Mouse (Mus musculus) midbrain, embryonic 15.5 days (tissue): ENCODE measurements around the gene Plbd1. TPM values are rescaled to one million over a fixed set of nuclear protein-coding genes. Genes with fewer than 3 reads are reported as not detected.

Experiments used
- ATAC-seq: fragments of 200-750 bp; cut with Nextera tagmentation; replicated peaks from 2 replicates; pipeline ENCODE4 v1.8.0; 2017; ENCODE audit warnings: moderate TSS enrichment
- H3K27ac ChIP-seq: fragments of 300-500 bp; sonication (generic); 2 replicates; pipeline ENCODE4 v1.5.1; 2015; ENCODE audit warnings: mild to moderate bottlenecking, inconsistent platforms
- H3K27me3 ChIP-seq: fragments of 300-500 bp; sonication (generic); replicated peaks from 2 replicates; pipeline ENCODE4 v1.6.1; 2015; ENCODE audit warnings: inconsistent platforms
- H3K36me3 ChIP-seq: fragments of 300-500 bp; sonication (generic); replicated peaks from 2 replicates; pipeline ENCODE4 v1.6.1; 2015; ENCODE audit warnings: inconsistent platforms
- H3K4me1 ChIP-seq: fragments of 300-500 bp; sonication (generic); 2 replicates; pipeline ENCODE4 v1.6.1; 2015; ENCODE audit warnings: inconsistent platforms
- H3K4me2 ChIP-seq: fragments of 300-500 bp; sonication (generic); 2 replicates; pipeline ENCODE4 v1.6.1; 2015; ENCODE audit warnings: inconsistent platforms, mild to moderate bottlenecking, moderate library complexity
- H3K4me3 ChIP-seq: fragments of 300-500 bp; sonication (generic); 2 replicates; pipeline ENCODE4 v1.5.1; 2015; ENCODE audit warnings: mild to moderate bottlenecking, inconsistent platforms
- H3K9ac ChIP-seq: fragments of 300-500 bp; sonication (generic); 2 replicates; pipeline ENCODE4 v1.6.1; 2015; ENCODE audit warnings: mild to moderate bottlenecking, inconsistent platforms
- H3K9me3 ChIP-seq: fragments of 300-500 bp; sonication (generic); 2 replicates; pipeline ENCODE4 v1.6.1; 2016; ENCODE audit warnings: inconsistent platforms
- WGBS: fragments of 180-500 bp; shearing (Covaris S2); methylation state at CpG from one replicate; pipeline ENCODE4 v1.1.7; 2015; ENCODE audit warnings: mixed read lengths; 5-methylcytosine and 5-hydroxymethylcytosine counted together
- polyA plus RNA-seq: library from polyadenylated mRNA; unstranded; fragments of >200 nt; fragmentation: Nextera tagmentation; extraction: Ambion mirVana; gene quantifications from 2 replicates; pipeline ENCODE4 v1.2.1, GENCODE M21; 2015

Gene Plbd1
- 0.43 and 0.48 TPM in 2 replicates for polyA plus RNA-seq

DNA sequence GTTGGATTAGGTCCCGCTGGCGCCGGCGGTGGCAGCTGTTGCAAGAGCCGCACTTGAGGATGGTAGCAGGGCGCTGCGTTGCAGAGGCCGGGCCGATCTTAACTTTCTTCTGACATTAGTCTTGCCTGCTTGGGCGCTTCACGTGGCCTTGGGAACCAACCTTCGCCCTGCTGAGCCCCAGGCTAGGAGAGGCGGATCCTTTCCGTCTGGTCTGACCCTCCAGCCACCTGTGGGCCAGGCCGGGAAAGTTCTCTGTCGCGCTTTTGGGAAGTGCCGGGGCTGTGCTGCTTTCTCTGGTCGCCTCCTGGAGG, at the start of gene Plbd1:
Gene Plbd1, minus strand, starts transcription at position 223 of the 311 bp plus-strand sequence.
- Histone ChIP-seq H3K4me3 (peak within 1 kb of the TSS; percentile 20), H3K4me2 (peak within 1 kb of the TSS; percentile 40), H3K9me3 (no peaks in the 10 kb centered on the region), H3K36me3 (no peaks in the 10 kb centered on the region), H3K27ac (no peak within 1 kb of the TSS), H3K9ac (no peak within 1 kb of the TSS), H3K27me3 (peaks cover 26% of the 10 kb centered on the region), H3K4me1 (peaks cover 8% of the 10 kb centered on the region)
- ATAC-seq = no peak
- 2% methylated on average over 19 of the region's 19 CpGs for WGBS

DNA sequence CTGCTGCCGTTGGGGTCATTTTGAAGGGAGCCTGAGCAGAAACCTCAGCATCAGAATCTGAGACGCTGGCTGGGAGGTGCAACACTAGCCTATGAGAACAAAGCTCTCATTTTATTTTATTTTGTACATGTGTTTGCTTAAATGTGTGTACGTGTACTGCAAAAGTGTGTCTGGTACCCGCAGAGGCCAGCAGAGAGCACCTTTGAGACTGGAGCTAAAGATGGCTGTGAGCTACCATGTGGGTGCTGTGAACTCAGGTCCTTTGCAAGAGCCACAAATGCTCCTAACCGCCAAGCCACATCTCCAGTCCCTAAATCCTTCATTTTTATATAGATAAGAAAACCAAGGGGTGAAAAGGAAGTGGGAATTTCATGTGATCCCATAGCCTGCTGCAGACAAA, 48.7 kb upstream of the Plbd1 start:
- H3K4me1 ChIP-seq = no peaks in the 10 kb centered on the region
- 91% methylated on average over 5 of the region's 5 CpGs for WGBS
- no peak for ATAC-seq
- no peaks in the 10 kb centered on the region for H3K9me3 ChIP-seq
- H3K27ac ChIP-seq = no peak overlapping the region
- no peak overlapping the region for H3K9ac ChIP-seq
- H3K4me3 ChIP-seq = no peak overlapping the region
- no peaks in the 10 kb centered on the region for H3K36me3 ChIP-seq
- no peaks in the 10 kb centered on the region for H3K27me3 ChIP-seq
- H3K4me2 ChIP-seq = no peak overlapping the region

DNA sequence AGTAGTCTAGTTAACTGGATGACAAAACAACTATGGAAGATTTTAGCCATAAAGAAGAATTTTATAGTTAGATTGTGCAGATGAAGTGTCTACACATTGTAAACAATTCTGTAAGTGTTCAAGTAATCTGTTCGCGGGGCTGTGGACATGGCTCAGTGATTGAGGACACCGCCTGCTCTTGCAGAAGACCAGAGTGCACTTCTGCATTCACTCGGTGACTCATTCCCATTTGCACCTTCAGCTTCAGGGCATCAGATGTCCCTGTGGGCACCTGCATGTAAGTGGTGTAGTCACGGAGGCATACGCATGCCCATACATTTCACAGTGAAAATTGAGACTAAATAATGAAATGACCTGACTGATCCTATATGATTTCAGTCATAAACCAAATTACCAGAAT, 46.9 kb upstream of the Plbd1 start:
- H3K4me1 ChIP-seq = no peaks in the 10 kb centered on the region
- no peak for ATAC-seq
- no peak overlapping the region for H3K9ac ChIP-seq
- 91% methylated on average over 6 of the region's 6 CpGs for WGBS
- H3K27ac ChIP-seq = no peak overlapping the region
- no peak overlapping the region for H3K4me3 ChIP-seq
- no peak overlapping the region for H3K4me2 ChIP-seq
- H3K36me3 ChIP-seq = no peaks in the 10 kb centered on the region
- H3K27me3 ChIP-seq = no peaks in the 10 kb centered on the region
- H3K9me3 ChIP-seq = no peaks in the 10 kb centered on the region

DNA sequence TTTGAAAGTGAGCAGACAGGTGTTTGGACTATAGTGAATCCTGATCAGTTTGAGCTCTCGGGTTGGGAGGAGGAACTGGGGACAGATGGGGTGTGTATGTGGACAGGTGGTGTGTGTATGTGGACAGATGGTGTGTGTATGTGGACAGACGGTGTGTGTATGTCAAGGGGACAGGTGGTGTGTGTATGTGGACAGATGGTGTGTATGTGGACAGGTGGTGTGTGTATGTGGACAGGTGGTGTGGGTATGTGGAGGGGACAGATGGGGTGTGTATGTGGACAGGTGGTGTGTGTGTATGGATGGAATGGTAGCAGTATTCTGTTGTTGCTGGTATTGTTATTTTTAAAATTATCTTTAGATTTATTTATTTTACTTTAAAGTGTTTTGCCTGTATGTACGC, 40.1 kb upstream of the Plbd1 start:
- no peak overlapping the region for H3K9ac ChIP-seq
- no peaks in the 10 kb centered on the region for H3K36me3 ChIP-seq
- no peak overlapping the region for H3K27ac ChIP-seq
- ATAC-seq = no peak
- H3K9me3 ChIP-seq = no peaks in the 10 kb centered on the region
- no peaks in the 10 kb centered on the region for H3K4me1 ChIP-seq
- no peak overlapping the region for H3K4me2 ChIP-seq
- no peaks in the 10 kb centered on the region for H3K27me3 ChIP-seq
- WGBS = 92% methylated on average over 3 of the region's 3 CpGs
- H3K4me3 ChIP-seq = no peak overlapping the region

DNA sequence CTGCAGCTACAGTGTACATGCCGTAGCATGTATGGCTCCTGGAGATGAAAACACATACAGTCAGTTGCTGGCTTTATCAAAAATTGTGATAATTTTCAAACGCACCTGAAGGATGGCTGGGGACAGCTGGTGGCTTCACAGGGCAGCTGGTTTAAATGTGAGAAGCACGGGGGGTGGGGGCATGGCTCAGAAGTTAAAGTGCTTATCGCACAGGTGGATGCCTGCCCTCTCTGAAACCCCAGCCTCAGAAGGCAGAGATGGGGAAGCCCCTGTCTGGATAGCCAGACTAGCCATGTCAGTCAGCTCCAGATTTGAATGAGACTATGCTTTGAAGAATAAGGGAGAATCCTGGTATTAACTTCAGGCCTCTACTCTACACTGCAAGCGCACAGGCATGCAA, 39.5 kb upstream of the Plbd1 start:
- no peaks in the 10 kb centered on the region for H3K27me3 ChIP-seq
- H3K4me2 ChIP-seq = no peak overlapping the region
- no peak for ATAC-seq
- WGBS = 89% methylated on average over 5 of the region's 5 CpGs
- no peak overlapping the region for H3K9ac ChIP-seq
- H3K4me3 ChIP-seq = no peak overlapping the region
- no peaks in the 10 kb centered on the region for H3K36me3 ChIP-seq
- H3K4me1 ChIP-seq = no peaks in the 10 kb centered on the region
- H3K9me3 ChIP-seq = no peaks in the 10 kb centered on the region
- no peak overlapping the region for H3K27ac ChIP-seq

DNA sequence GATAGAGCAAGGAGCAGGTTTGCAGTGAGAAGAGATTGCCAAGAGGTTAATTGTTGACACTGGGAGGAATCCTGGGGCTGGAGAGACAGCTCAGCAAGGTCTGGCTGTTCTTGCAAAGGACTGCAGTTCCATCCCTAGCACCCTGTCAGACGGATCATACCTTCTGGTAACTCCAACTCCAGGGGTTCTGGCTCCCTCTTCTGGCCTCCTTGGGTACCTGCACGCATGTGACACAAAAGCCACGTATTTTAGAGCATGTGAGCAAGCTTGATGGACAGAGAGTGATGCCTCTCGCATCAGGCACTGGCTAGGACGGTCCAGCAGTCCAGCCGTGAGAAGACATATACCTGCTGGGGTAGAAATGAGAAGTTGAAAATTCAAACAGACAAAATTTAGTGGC, 29.6 kb upstream of the Plbd1 start:
- no peak overlapping the region for H3K4me3 ChIP-seq
- H3K4me2 ChIP-seq = no peak overlapping the region
- H3K27ac ChIP-seq = no peak overlapping the region
- H3K36me3 ChIP-seq = no peaks in the 10 kb centered on the region
- H3K9ac ChIP-seq = no peak overlapping the region
- no peaks in the 10 kb centered on the region for H3K9me3 ChIP-seq
- ATAC-seq = no peak
- no peaks in the 10 kb centered on the region for H3K27me3 ChIP-seq
- no peaks in the 10 kb centered on the region for H3K4me1 ChIP-seq
- 91% methylated on average over 6 of the region's 6 CpGs for WGBS

DNA sequence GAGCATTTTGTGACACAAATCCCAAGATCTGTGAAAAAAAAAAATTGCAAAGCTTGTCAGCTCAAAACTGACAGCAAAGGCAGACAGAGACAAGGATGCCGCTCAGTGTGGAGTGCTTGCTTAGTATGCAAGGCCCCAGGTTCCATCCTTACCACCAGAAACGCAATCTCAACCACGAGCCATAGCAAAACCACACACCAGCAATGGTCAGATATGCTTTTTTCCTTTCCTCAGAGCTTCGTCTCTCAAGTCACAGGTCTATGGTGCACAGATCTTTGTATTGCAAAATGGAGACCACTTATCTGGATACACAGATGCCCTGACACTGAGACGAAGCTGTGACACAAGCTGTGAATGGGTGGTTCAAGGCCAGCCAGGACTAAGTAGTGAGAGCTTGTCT, 28.8 kb upstream of the Plbd1 start:
- no peak overlapping the region for H3K4me3 ChIP-seq
- no peak overlapping the region for H3K4me2 ChIP-seq
- no peak for ATAC-seq
- 84% methylated on average over 5 of the region's 5 CpGs for WGBS
- no peaks in the 10 kb centered on the region for H3K9me3 ChIP-seq
- H3K27me3 ChIP-seq = no peaks in the 10 kb centered on the region
- H3K9ac ChIP-seq = no peak overlapping the region
- H3K27ac ChIP-seq = no peak overlapping the region
- H3K36me3 ChIP-seq = no peaks in the 10 kb centered on the region
- H3K4me1 ChIP-seq = no peaks in the 10 kb centered on the region

DNA sequence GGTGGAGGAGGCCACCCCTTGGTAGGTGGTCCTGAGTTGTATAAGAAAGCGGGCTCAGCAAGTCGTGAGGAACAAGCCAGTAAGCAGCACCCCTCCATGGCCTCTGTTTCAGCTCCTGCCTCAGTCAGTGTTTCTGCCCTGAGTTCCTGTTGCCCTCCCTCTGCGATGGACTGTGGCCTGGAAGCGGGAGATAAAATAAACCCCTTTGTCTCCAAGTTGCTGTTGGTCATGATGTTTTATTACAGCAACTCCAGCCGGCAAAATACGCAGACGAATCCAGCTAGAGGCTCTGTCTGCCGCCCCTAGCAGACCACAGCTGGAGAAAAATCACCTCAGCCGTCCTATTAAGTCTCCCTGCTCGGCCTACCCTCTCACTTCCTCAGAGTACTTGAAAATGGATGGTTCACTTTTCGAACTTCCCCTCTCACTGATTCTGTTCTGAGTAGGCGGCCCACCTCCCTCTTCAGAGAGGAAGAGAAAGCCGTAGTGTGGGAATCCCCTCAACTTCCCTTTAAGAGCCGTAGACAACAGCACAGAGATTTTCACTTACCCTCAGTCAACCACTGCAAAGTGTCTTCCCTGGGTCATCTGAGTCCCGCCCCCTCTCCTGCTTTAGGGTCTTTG, 28.2 kb upstream of the Plbd1 start:
- no peak overlapping the region for H3K4me2 ChIP-seq
- H3K27ac ChIP-seq = no peak overlapping the region
- no peak for ATAC-seq
- H3K4me3 ChIP-seq = no peak overlapping the region
- no peaks in the 10 kb centered on the region for H3K36me3 ChIP-seq
- no peaks in the 10 kb centered on the region for H3K27me3 ChIP-seq
- H3K9ac ChIP-seq = no peak overlapping the region
- no peaks in the 10 kb centered on the region for H3K9me3 ChIP-seq
- WGBS = 82% methylated on average over 15 of the region's 15 CpGs
- H3K4me1 ChIP-seq = no peaks in the 10 kb centered on the region

DNA sequence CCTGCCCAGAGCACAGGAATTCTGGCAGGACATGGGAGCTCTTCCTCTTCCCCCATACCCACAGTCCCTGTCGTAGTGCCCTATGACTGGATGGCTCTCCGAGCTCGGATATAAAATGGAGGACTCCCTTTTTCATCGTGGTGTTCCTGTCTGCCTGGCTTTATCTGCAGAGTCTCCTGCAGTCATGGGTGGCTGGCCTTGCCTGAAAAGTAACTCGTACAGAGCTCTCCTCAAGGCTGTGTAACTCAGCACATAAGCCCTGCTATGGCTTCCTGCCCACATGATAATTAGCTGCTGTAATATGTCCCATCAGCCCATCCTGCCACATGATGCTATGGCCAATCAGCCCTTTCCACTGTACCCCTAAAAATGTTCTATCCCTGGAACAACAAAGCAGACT, 23.7 kb upstream of the Plbd1 start:
- no peak overlapping the region for H3K9ac ChIP-seq
- H3K4me3 ChIP-seq = no peak overlapping the region
- H3K4me2 ChIP-seq = no peak overlapping the region
- H3K27ac ChIP-seq = no peak overlapping the region
- H3K4me1 ChIP-seq = no peaks in the 10 kb centered on the region
- no peaks in the 10 kb centered on the region for H3K36me3 ChIP-seq
- 79% methylated on average over 5 of the region's 5 CpGs for WGBS
- no peaks in the 10 kb centered on the region for H3K27me3 ChIP-seq
- ATAC-seq = no peak
- H3K9me3 ChIP-seq = no peaks in the 10 kb centered on the region

DNA sequence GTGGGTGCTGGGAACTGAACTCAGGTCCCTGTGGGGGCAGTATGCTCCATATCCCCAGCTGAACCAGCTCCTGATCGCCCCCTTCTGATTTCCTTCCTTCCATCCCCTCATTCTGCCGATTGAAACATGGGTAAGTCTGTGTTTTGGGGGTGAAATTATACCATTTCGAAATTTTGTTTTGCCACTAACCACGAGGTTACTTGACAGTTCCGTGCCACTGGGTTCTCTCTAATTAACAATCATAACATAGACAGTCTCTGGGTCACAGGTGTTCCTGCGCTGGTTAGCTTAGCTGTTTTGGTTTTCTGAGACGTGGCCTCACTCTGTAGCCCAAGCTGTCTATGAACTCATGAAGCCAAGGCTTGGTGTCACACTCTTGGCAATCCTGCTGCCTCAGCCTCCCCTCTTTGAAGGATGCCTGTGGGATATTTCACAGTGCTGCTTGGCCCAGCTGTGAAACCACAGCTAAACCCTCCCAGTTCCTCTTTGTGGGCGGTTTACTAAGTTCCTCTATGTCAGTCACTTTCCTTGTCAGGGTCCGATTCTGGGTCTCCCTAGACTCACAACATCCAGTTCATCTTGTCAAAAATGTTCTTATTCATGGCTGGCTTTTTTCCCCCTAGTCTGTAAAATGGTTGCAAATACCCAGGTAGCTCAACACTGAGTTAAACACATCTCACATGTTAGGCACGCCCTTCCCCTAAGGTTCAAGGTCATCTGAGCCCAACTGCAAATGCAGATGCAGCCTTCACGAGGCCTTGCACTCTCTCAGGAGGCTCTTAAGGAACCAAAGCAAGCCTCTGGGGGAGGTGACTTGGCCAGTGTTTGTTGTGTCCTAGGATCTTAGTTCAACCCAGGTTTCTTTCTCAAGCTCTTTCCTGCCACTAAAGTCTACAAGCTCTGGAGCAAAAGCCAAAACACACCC, 21.9 kb upstream of the Plbd1 start:
- H3K4me3 ChIP-seq = no peak overlapping the region
- H3K9me3 ChIP-seq = no peaks in the 10 kb centered on the region
- H3K27me3 ChIP-seq = no peaks in the 10 kb centered on the region
- WGBS = 88% methylated on average over 11 of the region's 11 CpGs
- H3K9ac ChIP-seq = no peak overlapping the region
- no peak overlapping the region for H3K4me2 ChIP-seq
- ATAC-seq = no peak
- H3K27ac ChIP-seq = no peak overlapping the region
- no peaks in the 10 kb centered on the region for H3K4me1 ChIP-seq
- no peaks in the 10 kb centered on the region for H3K36me3 ChIP-seq

DNA sequence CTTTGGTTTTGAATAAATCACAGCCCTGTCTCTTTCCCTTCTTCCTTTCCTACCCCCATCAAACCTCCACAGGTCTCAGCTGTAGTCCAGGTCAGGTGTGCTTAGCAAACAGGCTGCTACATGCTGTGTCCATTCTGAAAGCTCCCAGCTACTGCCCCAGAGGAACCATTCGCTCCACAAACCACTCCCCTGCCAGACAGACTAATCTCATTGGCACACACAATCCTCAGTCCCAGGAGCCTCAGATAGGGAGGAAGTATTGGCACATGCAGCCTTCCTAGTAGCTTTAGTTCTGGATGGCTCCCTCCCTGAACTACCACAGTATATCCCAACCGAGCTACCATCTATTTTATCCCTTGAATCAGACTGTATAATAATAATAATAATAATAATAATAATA, 17.7 kb upstream of the Plbd1 start:
- Histone ChIP-seq H3K9ac (no peak overlapping the region), H3K27ac (no peak overlapping the region), H3K4me2 (no peak overlapping the region), H3K4me1 (no peaks in the 10 kb centered on the region), H3K9me3 (no peaks in the 10 kb centered on the region), H3K27me3 (no peaks in the 10 kb centered on the region), H3K36me3 (no peaks in the 10 kb centered on the region), H3K4me3 (no peak overlapping the region)
- ATAC-seq = no peak
- WGBS = 33% methylated on average over 2 of the region's 2 CpGs

DNA sequence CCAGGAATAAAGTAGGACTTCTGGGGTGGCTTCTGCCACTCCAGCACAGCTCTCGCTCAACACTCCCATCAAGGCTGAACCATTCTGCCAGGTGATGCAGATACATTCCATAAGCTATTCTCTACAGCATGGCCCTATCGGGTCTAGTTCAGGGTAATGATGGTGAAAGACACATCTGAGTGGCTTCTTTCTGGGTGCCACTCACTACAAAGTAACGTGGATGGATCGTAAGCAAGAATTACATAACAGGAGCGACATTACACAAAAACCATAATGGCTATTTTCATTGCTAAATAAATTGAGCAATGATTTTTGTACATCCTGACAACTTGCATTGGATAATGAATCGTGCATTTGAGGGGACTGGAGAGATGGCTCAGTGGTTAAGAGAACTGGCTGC, 13.2 kb upstream of the Plbd1 start:
- ATAC-seq = no peak
- Histone ChIP-seq H3K4me2 (no peak overlapping the region), H3K9ac (no peak overlapping the region), H3K4me1 (no peaks in the 10 kb centered on the region), H3K27ac (no peak overlapping the region), H3K36me3 (no peaks in the 10 kb centered on the region), H3K9me3 (no peaks in the 10 kb centered on the region), H3K4me3 (no peak overlapping the region), H3K27me3 (no peaks in the 10 kb centered on the region)
- 93% methylated on average over 6 of the region's 6 CpGs for WGBS

DNA sequence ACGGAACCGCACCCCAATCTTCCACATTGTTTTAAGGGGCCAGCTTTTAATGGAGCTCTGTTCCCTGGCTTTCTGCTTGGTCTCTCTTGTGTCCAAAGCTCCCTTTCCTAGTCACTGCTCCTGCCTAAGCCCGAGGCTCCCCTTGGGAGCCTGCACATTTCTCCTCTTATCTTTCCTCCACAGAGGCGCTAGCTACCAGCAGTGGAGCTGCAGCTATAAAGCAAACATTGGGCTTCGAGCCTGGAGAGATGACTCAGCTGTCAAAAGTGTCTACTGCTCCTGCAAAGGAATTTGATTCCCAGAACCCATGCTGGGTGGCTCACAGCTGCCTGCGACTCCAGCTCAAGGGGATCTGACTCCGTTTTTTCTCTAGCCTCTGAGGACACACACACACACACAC, 10.7 kb upstream of the Plbd1 start:
- Histone ChIP-seq H3K36me3 (no peaks in the 10 kb centered on the region), H3K27ac (no peak overlapping the region), H3K9ac (no peak overlapping the region), H3K4me1 (no peaks in the 10 kb centered on the region), H3K27me3 (no peaks in the 10 kb centered on the region), H3K9me3 (no peaks in the 10 kb centered on the region), H3K4me3 (no peak overlapping the region), H3K4me2 (no peak overlapping the region)
- ATAC-seq = no peak
- 67% methylated on average over 7 of the region's 7 CpGs for WGBS
